Mouse (Mus musculus) thymus, postnatal 10 days (tissue): ENCODE measurements around the gene Atf2.
A peak's percentile ranks its signal among the peaks of the same experiment; 100 is the strongest.

Source experiments
- DNase-seq, 2 experiments: peaks; one replicate each; pipeline ENCODE4 v3.0.0; 2021; ENCODE audit warnings: low spot score in 2 of 2

Atf2 gene

DNA sequence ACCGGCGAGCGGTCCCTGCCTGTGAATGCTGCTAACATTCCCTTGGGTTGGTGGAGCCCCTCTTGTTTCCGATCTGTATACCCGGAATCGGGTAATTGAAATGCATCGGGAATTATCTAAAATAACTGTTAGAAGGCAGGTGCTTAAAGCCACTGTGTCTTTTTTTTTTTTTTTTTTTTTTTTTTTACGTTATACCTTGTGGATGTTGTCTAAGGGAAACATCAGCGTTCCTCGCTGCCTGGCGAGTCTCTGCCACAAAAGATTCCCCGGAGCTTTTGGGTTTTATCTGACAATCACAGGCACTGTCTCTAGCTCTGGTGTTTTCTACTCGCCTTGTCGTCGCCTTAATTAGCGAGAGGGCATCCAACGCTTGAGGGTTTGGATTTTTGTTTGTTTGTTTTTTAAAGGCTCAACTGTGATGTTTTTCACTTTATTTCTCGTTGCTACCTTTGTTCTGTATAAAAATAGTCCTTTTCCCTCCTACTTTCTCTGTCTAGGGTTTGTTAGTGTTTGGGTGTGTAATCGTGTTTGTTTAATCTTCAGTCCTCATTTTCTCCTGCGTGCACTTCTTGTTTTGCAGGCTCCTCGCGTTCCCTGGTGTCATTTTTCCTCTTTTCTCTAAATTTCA lies 116.6 kb downstream of the Atf2 start:
- no peak for DNase-seq

DNA sequence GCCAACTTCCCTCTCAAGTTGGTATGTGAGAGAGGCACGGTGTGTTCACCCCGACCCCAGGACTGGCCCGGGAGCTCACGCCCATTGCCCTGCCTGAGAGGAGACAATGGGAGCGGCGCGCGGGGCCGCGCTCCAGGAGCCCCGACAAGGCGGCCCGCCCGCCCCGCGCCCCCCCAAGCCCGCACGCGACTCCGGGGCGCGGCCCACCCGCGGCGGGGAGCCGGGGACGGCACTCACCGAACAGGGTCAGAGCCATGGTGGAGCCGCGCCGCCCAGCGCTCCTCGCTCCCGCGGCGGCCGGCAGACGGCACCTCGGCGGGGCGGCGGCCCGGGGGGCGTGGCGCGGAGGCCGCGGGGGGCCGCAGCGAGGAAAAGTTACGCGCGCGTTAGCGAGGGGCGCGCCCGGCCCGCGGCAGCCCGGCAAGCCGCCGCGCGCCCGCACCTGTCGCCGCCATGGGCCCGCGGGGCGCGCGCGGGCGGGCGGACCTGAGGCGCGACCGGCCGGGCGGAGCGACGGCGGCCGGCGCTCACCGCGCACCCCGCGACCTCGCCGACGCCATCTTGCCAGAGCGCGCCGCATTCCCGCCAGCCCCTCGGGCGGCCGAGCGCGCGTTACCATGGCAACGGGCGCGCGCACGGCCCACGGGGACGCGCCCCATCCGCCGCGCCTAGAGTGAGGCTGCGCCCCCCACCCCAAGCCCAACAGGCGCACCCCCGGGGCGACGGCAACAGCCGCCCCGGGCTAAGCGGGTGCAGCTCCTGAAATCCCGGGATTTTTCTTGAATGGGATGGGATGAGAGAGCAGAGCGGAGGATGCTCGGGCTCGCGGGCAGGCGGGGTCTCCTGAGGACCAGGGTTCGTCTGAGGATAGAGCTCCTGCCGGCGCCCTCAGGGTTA lies 117.4 kb downstream of the Atf2 start, which contains the start of gene Chn1:
Gene Chn1, minus strand, starts transcription at position 561 of the 897 bp plus-strand sequence.
- DNase-seq, result peak; percentile 8 to 44

DNA sequence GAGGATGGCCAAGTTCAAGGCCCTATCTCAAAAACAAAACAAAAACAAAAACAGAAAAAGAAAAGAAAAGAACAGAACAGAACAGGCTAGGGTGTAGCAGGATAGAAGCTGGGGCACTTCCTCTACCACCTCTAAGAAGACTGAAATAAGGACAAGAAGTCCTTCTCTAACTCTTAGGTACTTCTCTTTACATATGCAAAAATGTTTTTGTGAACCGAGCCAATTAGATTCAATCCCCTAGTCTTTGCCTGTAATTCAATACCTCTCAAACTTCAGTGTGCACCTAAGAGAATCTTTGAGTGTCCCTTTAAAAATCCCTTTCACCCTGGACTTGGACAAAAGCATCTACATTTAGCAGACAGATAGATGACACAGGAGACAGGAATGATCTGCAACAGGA lies 119.5 kb downstream of the Atf2 start:
- DNase-seq, result no peak

DNA sequence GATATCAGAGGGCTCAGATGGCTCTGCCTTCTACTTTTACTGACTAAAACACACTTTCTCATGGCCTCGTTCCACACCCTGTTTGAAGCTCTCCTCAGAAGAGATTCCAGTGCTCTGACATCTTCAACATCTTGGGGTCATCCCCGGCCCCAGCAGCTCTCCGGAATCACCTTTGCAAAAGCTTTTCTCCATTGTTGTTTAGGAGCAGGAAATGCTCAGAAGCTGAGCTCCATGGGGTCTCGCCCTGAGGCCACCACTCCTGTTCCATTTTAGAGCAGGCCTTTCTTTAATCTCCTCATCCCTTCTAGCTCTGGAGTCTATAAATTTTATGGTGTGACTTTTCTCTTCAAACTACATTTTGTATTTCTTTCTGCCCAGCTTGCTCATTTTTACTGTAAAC lies 123.8 kb downstream of the Atf2 start:
- DNase-seq, result no peak
